Mouse (Mus musculus): ENCODE results near the gene Lekr1.

- TF ChIP-seq POLR2A (IDR thresholded peaks at IDR 0.05; ENCODE audit: low read depth, low read length) (no peak), CTCF (IDR thresholded peaks at IDR 0.05; ENCODE audit: extremely low read depth, insufficient read length, insufficient replicate concordance, low read depth, low read length) (no peak)
Observed at GRCm38 (mm10) chr3:65767202-65767862, 101.3 kb downstream of the Lekr1 start.

Measured in small intestine, adult 2 months (tissue).